In the genomic region with DNA sequence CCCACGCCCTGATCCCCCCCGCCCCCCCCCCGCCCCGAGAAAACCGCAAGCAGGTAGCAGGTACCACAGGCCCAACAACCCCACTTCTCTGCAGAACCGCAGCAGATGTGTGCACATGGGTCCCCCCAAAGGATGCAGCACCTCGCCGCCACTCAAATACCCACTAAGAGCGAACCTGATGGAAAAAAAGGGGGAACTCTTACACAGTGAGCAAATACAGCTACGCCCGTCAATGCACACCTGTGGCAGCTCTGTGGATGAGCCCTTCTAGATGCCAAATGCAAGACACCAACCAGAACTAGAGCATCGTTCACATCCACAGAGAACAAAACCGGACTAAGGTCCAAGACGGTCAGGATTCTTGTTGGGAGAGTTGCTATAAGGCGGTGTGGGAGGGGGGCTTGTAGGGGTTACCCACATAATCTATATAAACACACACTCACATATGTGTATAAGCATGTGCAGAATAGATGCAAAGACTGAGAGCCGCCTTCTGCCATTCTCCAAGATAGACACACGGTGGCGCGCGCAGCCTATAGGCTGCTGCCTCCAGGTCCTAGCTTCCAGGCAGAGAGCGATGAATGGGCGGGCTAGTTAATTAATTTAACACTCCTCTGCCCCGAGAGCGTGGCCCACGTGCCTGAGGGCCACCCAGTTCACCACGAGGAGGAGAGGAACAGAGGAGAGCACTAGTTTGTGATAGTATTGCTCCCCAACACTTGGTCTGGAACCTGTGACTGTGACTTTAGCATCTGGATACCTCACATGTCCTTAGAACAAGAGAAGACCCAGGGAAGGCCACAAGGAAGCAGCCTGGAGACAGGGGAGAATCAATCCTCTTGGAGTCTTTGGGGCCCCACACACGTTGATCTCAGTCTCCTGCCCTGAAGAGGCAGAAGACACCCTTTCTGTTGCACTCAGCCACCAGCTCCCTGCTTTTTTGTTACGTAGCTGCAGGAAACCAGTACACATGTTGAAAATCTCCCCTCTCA, we compare ENCODE assay signal across 7 mouse cellular contexts. TPM values are rescaled to one million over a fixed set of nuclear protein-coding genes. Genes with fewer than 3 reads are reported as not detected.
A peak's percentile ranks its signal among the peaks of the same experiment; 100 is the strongest.
DNase-seq lines count a peak whose midpoint lies in the region; ATAC-seq lines count a peak whose summit lies in the region.

No protein-coding gene starts in this region.

- ATAC-seq in forebrain, embryonic 11.5 days (replicated peaks; ENCODE audit: low FRiP score) = peak; percentile 72

- intact Hi-C loops in heart, postnatal 14 days (cut with DNase I) = loop anchor here (1.0 kb wide), 3 partner anchors 20 to 44 kb away; no protein-coding TSS in a partner anchor

- peak; percentile 58 for DNase-seq in MEL-GATA-1-ER (ENCODE audit: extremely low read depth, low read depth)
- DNase-seq in c-Kit-positive CD71-negative TER-119-negative erythroid progenitor cells, embryonic 14.5 days (ENCODE audit: low read depth) = peak; percentile 53
- DNase-seq in forebrain, embryonic 11.5 days (ENCODE audit: low spot score) = peak; percentile 87
- DNase-seq in heart, postnatal 14 days = peak; percentile 83
- peak; percentile 59 to 79 for DNase-seq in layer of hippocampus, adult 18-20 months (ENCODE audit: low spot score in 2 of 2)
- DNase-seq in lung, postnatal 14 days = peak; percentile 81
- peak; percentile 67 for DNase-seq in right cerebral cortex, adult 18-20 months

- H3K9me3 ChIP-seq in forebrain, embryonic 11.5 days (ENCODE audit: control insufficient read depth, low read length) = no peaks in the 10 kb centered on the region

- H3K4me1 ChIP-seq in forebrain, embryonic 11.5 days (replicated peaks; ENCODE audit: control insufficient read depth, insufficient read depth, low read length) = 0 out of 2 replicates have a peak, but pooled peaks cover 1% of the 10 kb centered on the region

- no peak overlapping the region for H3K4me3 ChIP-seq in forebrain, embryonic 11.5 days (ENCODE audit: low read depth, low read length)

- no peak overlapping the region for H3K9ac ChIP-seq in forebrain, embryonic 11.5 days (ENCODE audit: low read length)

- H3K4me2 ChIP-seq in forebrain, embryonic 11.5 days (ENCODE audit: low read depth, low read length, severe bottlenecking) = no peak overlapping the region

- H3K36me3 ChIP-seq in forebrain, embryonic 11.5 days (ENCODE audit: control insufficient read depth, insufficient read depth, low read length) = no peaks in the 10 kb centered on the region

- peaks cover 5% of the 10 kb centered on the region; the same call in 1 of the 2 replicates for H3K27me3 ChIP-seq in forebrain, embryonic 11.5 days (ENCODE audit: control insufficient read depth, insufficient read depth, low read length)

- WGBS in forebrain, embryonic 11.5 days = 23% methylated on average over 28 of the region's 28 CpGs

- no peak overlapping the region for H3K27ac ChIP-seq in forebrain, embryonic 11.5 days (ENCODE audit: low read depth, low read length)

RNA-seq across cellular contexts. Expression of a gene that starts 15.9 kb away (rescaled TPM):
- polyA plus RNA-seq in forebrain, embryonic 11.5 days (2014; fragmentation: Nextera tagmentation; extraction: Ambion mirVana) = 9.6 and 10.4 TPM in 2 replicates
- total RNA-seq in heart, postnatal 14 days (2021) = 10 to 100 TPM; 47.5 to 50.8 TPM
- 10 to 100 TPM; 11.9 to 15.8 TPM for total RNA-seq in layer of hippocampus, adult 18-20 months (2021)

RNA-seq across cellular contexts. Expression of a gene that starts 23.7 kb away (rescaled TPM):
- polyA plus RNA-seq in forebrain, embryonic 11.5 days (2014; fragmentation: Nextera tagmentation; extraction: Ambion mirVana) = 2.3 and 2.7 TPM in 2 replicates
- total RNA-seq in heart, postnatal 14 days (2021) = 10 to 100 TPM; 20.3 to 20.6 TPM
- 1 to 10 TPM; 5.9 to 6.7 TPM for total RNA-seq in layer of hippocampus, adult 18-20 months (2021)

RNA-seq across cellular contexts. Expression of a gene that starts 28.8 kb away (rescaled TPM):
- polyA plus RNA-seq in forebrain, embryonic 11.5 days (2014; fragmentation: Nextera tagmentation; extraction: Ambion mirVana) = not detected in 2 replicates
- under 1 TPM in 1 of 2 experiments, not detected in 1; 0.53 TPM for total RNA-seq in heart, postnatal 14 days (2021)
- not detected for total RNA-seq in layer of hippocampus, adult 18-20 months (2021)

RNA-seq across cellular contexts. Expression of a gene that starts 50.5 kb away (rescaled TPM):
- 45.0 and 47.8 TPM in 2 replicates for polyA plus RNA-seq in forebrain, embryonic 11.5 days (2014; fragmentation: Nextera tagmentation; extraction: Ambion mirVana)
- total RNA-seq in heart, postnatal 14 days (2021) = 10 to 100 TPM; 38.4 to 39.7 TPM
- total RNA-seq in layer of hippocampus, adult 18-20 months (2021) = 10 to 100 TPM; 59.0 to 61.7 TPM

RNA-seq across cellular contexts. Expression of a gene that starts 53.2 kb away (rescaled TPM):
- 108 and 113 TPM in 2 replicates for polyA plus RNA-seq in forebrain, embryonic 11.5 days (2014; fragmentation: Nextera tagmentation; extraction: Ambion mirVana)
- total RNA-seq in heart, postnatal 14 days (2021) = 10 to 100 TPM; 14.0 to 14.6 TPM
- 1 to 10 TPM; 6.0 to 6.2 TPM for total RNA-seq in layer of hippocampus, adult 18-20 months (2021)
